Mouse (Mus musculus) liver, postnatal 0 days (tissue): ENCODE measurements around the gene Cmc1.

Experiments
- CTCF ChIP-seq: sonication (generic); IDR thresholded peaks from 2 replicates; pipeline ENCODE4 v1.5.1; 2016; ENCODE audit warnings: antibody characterized with exemption, low read depth
- EP300 ChIP-seq: IDR thresholded peaks from 2 replicates; pipeline ENCODE4 v1.6.1; 2016; ENCODE audit warnings: antibody characterized with exemption, low read depth, mild to moderate bottlenecking

GRCm38 (mm10) chr9:118101802-118102201 lies 48.2 kb downstream of the Cmc1 start:
- TF ChIP-seq CTCF (no peak), EP300 (no peak)
